Mouse (Mus musculus): ENCODE results near the gene Cnn3.

GRCm38 (mm10) chr3:121485201-121485600 is 58.9 kb downstream of the Cnn3 start:
- TF ChIP-seq POLR2A (IDR thresholded peaks at IDR 0.05; ENCODE audit: extremely low read depth, insufficient read depth, low read length): no peak
- TF ChIP-seq CTCF (IDR thresholded peaks at IDR 0.05; ENCODE audit: low read depth, low read length): no peak

Measured in liver, adult 2 months (tissue).